Mouse (Mus musculus) lung, postnatal 14 days (tissue): ENCODE measurements around the gene Plaur.
"Not testable (repeated sequence)": the region's sequence is repeated elsewhere in the genome, so short reads cannot be mapped to it uniquely, and the experiment has no call there.

ENCODE experiments used
- DNase-seq: peaks from one replicate; pipeline ENCODE4 v3.0.0; 2021

Gene Plaur

GRCm38 (mm10) chr7:24517077-24517476, 54.8 kb downstream of the Plaur start:
- no peak for DNase-seq

DNA sequence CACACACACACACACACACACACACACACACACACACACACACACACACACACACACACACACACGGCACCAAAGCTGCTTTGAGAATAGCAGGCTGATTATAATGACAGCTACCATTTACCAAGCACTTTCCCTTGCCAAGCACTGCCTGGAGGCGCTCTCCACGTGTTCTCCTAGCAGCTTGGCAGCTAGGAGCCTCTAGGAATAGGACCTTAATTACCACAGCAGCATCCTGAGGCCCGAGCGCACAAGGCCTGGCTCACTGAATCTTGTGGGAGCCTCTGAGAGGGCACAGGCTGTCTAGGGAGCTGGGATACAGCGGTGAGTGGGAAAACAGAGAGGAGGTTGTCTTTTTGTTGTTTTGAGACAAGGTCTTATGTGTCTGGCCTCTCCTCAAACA, 55.4 kb downstream of the Plaur start:
- DNase-seq, result no peak

GRCm38 (mm10) chr7:24519130-24519529, 56.8 kb downstream of the Plaur start:
- no peak for DNase-seq

GRCm38 (mm10) chr7:24520054-24520453, 57.8 kb downstream of the Plaur start:
- DNase-seq, result not testable (repeated sequence)

DNA sequence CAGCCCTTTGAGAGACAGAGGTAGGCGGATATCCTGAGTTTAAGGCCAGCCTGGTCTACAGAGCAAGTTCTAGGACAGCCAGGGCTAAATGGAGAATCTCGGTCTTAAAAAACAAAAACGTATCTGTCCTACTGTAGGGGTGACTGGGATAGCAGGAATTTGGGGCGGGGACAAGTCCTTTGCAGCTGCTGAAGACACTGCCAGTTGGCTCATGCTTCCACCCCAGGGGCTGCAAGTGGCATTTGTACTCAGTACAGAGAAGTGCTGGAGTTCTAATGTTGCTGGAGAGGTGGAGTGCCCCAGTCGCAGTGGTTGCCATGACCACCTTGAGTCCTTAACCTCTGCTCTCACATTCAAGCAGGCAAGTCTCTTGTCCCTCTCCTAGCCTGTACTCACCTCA, 60.5 kb downstream of the Plaur start:
- no peak for DNase-seq

GRCm38 (mm10) chr7:24523723-24524122, 61.4 kb downstream of the Plaur start:
- no peak for DNase-seq

GRCm38 (mm10) chr7:24524978-24525377, 62.7 kb downstream of the Plaur start:
- DNase-seq, result no peak
